Mouse (Mus musculus) spleen, postnatal 14 days (tissue): ENCODE data around the gene Dtnbp1.

ENCODE experiments used
- DNase-seq, 2 experiments: peaks; one replicate each; pipeline ENCODE4 v3.0.0; 2021 to 2022; ENCODE audit warnings: low spot score in 2 of 2

Gene Dtnbp1

DNA sequence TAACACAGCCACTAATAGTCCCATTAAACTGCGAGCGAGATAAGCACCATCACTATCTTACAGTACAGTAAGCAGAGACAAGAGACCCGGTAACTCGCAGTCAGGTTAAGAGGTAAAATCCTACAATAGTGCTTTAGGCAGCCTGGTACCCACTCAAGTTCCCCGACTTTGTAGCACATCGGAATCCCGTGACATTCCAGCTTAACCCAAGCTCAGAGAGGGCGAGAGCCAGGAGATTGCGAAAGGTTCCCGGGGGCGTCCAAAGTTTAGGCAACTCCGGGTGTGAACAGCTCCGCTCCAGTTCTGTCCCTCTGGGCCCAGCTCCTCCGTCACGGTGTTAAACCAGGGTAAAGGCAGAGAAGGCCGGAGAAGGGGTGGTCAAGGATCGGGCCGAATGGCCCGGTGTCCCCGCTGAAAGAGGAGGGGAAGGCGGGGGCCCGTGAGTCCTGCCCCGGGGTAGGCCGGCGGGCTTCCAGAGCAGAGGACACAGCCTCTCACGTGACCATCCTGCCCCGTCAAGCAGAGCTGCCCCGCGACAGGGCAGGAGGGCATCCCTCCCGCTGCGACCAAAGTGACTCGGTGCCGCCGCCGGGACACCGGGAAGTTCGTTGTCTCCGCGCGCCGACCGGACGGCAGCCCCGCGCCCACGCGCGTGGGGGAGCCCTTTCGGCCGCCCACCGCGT is 578 bp downstream of the Dtnbp1 start:
- peak; percentile 30 to 45 for DNase-seq

- DNase-seq = peak in 1 of 2 experiments; percentile 46
Measured at GRCm38 (mm10) chr13:45000836-45001227, 1.1 kb downstream of the Dtnbp1 start.

- DNase-seq = no peak
Measured at GRCm38 (mm10) chr13:44999211-44999610, 2.7 kb downstream of the Dtnbp1 start.

DNA sequence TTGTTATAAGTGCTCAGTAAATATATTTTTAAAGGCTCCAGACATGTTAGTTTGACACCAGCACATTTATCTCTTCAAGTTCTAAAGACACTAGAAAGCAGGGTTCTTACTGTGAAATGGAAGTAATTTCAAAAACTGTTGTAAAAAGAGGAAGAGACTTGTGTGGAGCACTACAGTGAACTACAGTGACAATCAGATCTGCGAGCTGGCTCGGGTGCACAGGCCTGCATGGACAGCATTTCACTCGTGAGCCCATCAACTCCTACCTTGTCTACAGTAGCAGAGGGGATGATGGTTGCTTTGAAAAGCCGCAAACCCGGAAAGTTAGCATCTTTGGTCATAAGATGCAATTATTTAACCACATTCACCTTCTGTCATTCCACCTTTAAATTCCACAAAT is 5.6 kb downstream of the Dtnbp1 start:
- DNase-seq = no peak

- DNase-seq = no peak
Measured at GRCm38 (mm10) chr13:44992550-44993205, 9.3 kb downstream of the Dtnbp1 start.

DNA sequence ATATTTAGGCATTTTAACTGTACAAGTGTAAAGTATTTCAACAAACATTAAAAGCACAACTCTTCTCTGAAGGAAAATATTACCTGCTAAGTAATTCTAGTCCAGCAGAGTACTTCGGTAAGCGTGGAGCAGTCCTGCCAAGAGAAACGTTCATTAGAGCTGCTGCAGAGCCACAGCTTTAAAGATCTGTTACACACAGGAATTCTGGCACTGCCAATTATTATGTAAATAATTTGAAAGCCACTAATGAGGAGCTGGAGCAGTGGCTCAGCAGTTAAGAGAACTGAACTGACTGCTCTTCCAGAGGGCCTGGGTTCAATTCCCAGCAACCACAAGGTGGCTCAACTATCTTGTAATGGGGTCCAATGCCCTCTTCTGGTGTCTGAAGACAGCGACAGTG is 10.0 kb downstream of the Dtnbp1 start:
- DNase-seq = no peak

GRCm38 (mm10) chr13:44990073-44990682 is 11.8 kb downstream of the Dtnbp1 start:
- no peak for DNase-seq

DNA sequence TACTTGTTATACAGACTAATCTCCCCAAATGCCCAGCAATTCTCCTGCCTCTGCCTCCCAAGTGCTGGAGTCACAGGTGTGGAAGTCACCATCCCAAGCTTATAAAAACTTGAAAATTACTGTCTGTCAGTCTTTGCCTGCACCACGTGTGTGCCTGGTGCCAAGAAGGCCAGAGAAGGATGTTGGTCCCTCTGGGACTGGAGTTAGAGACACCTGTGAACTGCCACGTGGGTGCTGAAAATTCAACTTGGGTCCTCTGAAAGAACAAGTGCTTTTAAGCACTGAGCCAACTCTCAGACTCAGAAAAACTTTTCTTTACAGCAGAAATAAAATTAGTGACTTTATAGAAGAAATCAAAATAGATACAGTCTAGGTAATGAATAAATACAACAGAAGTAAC is 15.6 kb downstream of the Dtnbp1 start:
- no peak for DNase-seq

DNA sequence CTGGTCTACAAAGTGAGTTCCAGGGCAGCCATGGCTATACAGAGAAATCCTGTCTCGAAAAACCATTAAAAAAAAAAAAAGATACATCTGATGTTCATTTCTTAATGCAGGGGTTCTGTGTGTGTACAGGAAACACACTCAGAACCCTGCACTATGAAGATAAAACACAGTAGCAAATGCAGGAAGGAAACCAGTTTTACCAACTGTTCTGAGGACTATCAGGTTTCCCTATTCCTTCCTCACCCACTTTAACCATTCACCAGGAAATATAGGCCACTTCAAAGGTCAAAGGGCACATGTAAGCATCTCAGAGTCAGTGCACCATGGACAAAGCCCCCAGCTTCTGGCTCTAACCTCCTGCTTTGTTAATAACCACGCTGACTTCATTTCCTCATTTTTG is 16.6 kb downstream of the Dtnbp1 start:
- DNase-seq = no peak

GRCm38 (mm10) chr13:44983635-44984401 is 18.1 kb downstream of the Dtnbp1 start:
- no peak for DNase-seq

- no peak for DNase-seq
Measured at GRCm38 (mm10) chr13:44982799-44983198, 19.1 kb downstream of the Dtnbp1 start.

DNA sequence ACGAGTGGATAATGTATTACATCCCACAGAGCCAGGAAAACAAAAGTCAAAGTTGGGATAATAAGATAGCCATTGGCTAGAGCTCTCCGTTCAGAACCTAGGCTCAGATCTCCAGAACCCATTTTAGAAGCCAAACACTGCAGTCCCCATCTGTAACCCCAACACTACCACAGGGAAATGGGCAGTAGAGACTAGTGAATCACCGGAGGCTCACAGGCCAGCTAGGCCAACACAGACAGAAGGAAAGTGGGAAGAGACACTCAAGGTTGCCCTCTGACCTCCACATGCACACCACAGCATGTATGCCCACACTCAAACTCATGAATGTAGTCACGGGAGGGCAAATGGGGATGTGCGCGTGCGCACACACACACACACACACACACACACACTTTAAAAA is 22.5 kb downstream of the Dtnbp1 start:
- no peak for DNase-seq

- no peak for DNase-seq
Measured at GRCm38 (mm10) chr13:44977483-44978141, 24.3 kb downstream of the Dtnbp1 start.

GRCm38 (mm10) chr13:44977059-44977458 is 24.9 kb downstream of the Dtnbp1 start:
- no peak for DNase-seq

- no peak for DNase-seq
Measured at GRCm38 (mm10) chr13:44960542-44961291, 41.2 kb downstream of the Dtnbp1 start.

DNA sequence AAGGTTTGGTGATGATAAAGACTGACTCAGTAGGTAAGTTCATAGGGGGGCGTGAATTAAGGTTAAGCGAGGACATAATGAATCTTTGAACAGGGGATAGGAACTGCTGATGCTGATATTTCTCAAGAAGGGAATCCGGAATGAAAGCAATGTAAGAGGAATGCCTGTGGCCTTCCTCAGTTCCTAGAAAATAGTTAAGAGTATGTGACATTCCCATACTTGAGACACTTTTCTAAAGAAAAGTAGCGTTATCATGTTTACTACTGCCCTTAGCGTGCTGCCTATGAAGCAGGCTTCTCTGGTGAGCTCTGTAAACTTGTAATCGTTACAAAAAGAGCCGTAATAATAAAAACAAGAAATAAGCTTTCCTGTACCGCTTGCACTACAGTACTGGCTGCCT is 44.9 kb downstream of the Dtnbp1 start:
- no peak for DNase-seq

GRCm38 (mm10) chr13:44955781-44956180 is 46.2 kb downstream of the Dtnbp1 start:
- DNase-seq = no peak

DNA sequence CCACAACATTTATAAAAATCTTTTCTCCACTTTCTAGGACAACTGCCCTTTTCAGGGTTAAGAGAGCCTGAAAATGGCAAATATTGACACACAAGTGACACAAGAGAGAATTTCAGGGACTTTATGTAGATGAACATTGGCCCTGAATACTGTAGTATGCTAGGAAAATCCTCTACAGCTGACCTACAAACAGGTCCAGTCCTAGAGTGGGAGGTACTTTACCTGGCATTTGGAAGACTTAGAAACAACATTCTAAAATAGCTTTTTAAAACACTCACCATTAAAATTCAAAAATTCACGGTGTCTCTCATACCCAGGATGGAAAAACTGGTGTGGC is 47.7 kb downstream of the Dtnbp1 start:
- no peak for DNase-seq

DNA sequence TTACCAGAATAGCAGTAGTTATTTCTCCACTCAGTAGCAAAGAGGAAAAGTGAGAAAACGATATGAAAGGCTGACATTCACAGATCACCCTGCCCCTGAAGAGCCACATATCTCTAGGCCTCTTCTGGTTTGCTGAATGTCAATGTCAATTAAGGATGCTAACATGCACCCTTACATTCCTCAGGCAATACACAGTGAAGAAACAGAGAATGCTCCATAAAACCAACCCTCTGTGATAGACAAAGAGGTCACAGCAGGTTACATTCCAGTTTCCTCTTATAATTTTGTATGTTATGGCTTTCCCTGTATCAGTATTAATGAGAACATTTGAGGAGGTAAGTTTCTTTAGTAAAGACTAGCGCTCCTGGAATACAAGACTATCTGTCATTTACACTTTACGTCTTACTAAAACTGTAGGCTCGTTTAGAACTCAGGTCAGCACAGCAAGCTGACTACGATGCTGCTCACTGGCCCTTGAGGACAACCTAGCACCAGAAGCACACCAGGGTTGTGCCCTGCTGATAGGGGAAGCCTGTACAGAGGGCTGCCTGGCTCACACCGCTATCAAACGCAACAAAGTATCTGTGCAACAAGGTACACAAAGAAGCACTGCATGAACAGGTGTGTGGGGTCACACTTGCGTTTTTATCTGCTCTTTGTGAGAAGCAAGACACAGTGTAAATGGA is 48.3 kb downstream of the Dtnbp1 start:
- no peak for DNase-seq

DNA sequence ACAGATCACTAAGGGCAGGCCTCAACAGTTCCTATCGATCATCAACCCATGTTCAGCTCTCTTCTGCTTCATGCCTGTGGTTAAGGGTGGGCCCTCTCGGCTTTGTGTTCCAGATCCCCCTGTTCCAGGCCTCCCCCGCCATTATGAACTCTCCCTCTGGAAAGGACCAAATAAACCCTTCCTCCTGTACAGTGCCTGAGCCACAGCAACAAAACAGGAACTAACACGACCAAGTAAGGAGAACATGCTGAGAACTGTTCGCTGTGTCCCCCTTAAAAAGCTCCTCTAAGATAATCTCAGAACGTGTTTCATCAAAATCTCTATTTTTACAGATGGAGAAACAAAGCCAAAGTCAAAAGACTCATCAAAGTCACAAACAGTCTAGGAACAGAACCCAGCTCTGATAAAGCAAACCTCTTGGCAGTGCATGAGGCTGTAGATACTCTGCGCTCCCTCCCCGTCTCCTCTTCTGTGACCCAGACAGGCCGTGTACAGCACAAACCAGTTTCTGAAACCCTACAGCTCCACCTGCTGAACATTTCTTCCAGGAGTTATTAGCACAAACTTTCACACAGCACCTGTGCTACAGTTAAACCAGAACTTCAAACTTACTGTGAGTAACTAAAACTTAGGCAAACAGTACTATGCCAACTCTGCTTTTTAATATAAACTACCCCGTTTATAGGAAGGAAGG is 49.4 kb downstream of the Dtnbp1 start:
- no peak for DNase-seq
